Mouse (Mus musculus) layer of hippocampus, adult 8-10 months (tissue): ENCODE results near the gene Ugt1a7c. TPM values are rescaled to one million over a fixed set of nuclear protein-coding genes. Genes with fewer than 3 reads are reported as not detected.
"Not testable (repeated sequence)": the region's sequence is repeated elsewhere in the genome, so short reads cannot be mapped to it uniquely, and the experiment has no call there.

Source experiments
- DNase-seq, 2 experiments: peaks; one replicate each; pipeline ENCODE4 v3.0.0; 2022; ENCODE audit warnings: low spot score in 2 of 2
- total RNA-seq, 4 experiments: library from RNA; stranded (reverse); gene quantifications; 2 replicates each; pipeline ENCODE4 v1.2.4; 2022

Gene Ugt1a7c
- total RNA-seq, 4 experiments from 2014 or later = 0.37 to 3.8 (median 2.2) TPM

DNA sequence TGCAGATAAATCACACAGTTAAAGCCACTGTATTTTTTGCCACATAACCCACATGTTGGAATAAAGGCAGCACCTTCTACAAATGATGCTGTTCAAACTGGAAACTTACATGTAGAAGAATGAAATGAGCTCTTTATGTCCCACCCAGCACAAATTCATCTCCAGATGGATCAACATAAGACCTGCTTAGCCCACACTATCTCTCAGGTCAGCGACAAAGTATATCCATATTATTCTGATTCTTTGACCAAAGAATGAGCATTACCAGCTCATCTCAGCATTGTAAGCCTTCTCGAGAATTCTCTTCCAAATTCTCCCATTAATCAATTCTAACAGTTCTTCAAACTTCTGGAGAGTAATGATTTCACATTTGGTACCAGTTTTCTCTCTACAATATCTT is 127.4 kb downstream of the Ugt1a7c start:
- DNase-seq = no peak

DNA sequence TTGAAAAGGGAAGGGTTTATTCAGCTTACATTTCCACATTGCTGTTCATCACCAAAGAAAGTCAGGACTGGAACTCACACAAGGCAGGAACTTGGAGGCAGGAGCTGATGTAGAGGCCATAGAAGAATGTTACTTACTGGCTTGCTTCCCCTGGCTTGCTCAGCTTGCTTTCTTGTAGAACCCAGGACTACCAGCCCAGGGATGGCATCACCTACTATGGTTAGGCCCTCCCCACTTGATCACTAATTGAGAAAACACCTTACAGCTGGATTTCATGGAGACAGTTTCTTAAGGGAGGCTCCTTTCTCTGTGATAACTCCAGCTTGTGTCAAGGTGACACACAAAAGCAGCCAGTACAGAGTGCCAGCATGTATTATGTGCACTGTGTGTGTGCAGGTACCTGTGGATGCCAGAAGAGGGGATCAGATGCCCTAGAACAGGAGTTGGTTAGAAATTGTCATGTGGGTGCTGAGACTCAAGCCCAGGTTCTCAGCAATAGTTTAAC is 128.2 kb downstream of the Ugt1a7c start:
- DNase-seq = not testable (repeated sequence)

DNA sequence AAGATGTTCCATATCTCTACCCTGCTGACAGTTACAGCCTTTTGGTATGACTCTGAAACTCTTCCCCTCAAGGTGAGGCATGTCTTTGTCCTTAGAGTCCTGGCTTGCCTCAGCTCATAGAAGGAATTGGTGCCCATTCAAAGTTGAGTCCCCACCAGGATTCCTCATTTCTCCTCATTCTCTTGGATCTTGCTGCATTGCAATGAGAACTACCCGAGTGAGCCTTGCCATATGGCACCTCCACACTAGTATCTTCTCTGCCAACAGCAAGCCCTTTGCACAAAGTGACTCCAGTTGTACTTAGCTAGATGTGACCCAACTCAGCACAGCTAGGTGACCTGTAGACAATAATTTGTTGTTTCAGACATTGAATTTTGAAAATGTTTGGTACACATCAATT is 128.7 kb downstream of the Ugt1a7c start:
- DNase-seq = no peak

DNA sequence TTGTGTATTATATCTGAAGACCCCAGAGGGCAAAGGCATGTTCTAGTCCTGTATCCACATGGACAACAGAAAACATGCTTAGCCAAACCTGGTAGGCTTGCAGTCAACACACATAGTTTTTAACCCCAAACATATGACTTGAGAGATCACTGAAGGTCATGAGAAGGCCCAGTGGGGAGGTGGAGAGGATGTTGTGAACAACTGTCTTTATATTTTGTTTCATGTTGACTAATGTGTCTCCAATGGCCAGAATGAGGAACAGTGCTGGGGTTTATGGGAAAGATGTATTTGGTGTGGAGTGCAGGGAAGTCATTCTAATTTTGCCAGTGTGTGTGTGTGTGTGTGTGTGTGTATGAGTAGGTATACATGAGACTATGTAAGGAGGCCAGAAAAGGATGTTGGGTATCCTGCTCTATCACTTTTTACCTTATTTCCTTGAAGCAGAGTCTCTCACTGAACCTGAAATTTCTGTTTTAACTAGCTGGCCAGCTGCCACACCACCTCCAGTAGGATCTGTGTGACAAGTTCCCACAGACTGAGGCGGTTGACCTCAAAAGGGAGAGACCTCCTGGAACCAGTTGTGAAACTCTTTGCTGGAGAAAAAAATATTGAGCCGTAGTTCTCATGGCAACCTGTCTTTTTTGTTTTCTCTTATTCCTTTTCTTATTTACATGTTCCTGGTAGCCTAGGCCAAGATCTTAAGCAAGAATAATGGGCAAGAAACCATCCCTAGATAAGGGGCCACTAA is 129.3 kb downstream of the Ugt1a7c start:
- no peak for DNase-seq

DNA sequence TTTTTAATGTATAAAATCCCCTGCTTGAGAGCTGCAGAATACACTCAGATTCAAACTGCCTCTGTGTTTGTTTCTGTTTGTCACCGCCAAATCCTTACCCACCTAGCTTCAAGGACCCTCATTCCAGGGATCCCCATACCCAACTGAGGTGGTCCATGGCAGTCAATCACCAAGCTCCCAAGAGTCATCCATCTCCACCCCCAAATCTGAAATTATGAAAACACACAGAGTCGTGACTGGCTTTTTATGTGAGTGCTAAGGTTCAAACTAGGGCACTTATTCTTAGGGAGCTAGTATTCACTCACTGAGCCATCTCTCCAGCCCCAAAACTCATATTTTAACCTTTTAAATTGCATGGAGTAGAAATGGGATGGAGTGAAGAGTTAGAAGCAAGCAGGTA is 130.4 kb downstream of the Ugt1a7c start:
- not testable (repeated sequence) for DNase-seq

DNA sequence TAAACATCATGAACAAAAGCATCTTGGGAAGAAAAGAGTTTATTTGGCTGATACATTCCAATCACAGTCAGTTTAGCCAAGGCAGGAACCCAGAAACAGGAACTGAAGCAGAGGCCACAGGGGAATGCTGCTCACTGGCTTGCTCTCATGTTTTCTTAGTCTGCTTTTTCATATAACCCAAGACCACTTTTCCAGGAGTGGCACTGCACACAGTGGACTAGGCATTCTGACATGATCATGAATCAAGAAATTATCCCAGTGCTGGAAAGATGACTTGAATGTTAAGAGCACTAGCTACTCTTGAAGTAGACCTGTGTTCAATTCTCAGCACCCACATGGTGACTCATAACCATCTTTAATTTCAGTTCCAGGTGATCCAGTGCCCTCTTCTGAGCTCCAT is 130.9 kb downstream of the Ugt1a7c start:
- no peak for DNase-seq

DNA sequence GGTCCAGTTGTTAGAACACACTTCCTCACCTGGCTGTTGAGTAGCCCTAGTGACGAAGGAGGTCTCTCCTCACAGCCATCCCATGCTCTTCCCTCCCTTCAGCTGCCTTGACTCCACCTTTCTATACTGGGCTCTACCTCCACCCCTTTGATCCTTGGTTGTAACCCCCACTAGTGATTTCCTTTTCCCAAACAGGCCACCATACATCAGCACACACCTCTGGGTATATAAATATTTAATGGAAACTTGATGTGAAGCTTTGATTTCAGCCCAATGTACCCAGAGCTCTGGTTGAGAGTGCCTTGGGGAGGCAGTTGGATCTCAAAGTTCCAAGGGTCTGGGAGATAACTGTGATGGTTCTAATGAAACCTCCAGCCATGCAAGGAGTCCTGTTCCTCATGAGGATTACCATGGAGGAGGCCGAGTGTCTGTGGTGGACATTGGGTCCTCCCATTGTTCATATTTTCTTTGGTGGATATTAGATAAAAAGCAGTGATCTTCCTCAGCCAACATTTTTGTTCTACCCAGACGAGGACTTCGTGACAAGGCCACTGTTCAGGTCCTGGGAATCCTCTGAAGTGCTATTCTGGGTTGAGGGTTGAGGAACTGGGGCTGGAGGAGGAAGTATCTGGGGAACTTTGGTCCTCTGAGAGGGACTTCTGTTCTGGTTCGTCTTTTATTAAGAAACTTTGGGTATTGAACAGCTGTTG is 132.0 kb downstream of the Ugt1a7c start, which contains the start of gene Mroh2a:
Gene Mroh2a (plus strand): TSS at position 317 of the 710 bp plus-strand sequence.
- DNase-seq = no peak

DNA sequence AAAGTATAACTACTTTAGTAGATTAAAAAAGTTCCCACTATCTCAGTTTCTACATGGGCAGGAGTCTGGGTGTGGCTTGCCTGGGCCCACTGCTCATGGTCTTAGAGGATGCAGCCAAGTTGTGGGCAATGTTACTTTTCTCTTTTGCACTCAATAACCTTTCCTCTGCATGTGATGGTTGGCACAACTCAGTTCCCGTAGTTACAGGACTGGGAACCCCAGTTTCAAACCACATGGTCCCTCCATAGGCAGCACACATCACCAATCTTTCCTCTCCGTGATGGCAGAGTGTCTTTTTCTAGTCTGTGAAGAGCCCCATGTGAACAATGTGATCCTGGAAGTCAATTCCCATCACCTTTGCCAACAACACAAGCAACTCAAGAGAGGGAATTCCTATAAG is 132.6 kb downstream of the Ugt1a7c start:
- DNase-seq = no peak

DNA sequence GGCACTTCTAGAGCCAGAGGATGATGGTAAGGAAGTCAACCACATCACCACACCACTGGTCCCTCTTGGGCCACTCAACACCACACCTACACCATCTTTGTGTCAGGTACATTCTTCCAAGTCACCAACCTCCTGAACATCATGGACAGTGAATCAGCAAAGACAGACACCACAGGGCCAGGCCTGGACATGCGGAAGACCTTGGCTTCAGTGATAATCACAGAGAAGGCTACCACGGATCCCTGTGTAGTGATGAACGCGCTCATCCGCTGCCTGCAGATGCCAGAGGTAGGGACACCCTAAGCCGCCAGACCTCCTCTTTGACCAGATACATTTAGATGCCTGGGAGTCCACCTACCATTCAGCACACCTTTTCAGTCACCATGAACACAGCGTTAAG is 133.3 kb downstream of the Ugt1a7c start:
- no peak for DNase-seq

DNA sequence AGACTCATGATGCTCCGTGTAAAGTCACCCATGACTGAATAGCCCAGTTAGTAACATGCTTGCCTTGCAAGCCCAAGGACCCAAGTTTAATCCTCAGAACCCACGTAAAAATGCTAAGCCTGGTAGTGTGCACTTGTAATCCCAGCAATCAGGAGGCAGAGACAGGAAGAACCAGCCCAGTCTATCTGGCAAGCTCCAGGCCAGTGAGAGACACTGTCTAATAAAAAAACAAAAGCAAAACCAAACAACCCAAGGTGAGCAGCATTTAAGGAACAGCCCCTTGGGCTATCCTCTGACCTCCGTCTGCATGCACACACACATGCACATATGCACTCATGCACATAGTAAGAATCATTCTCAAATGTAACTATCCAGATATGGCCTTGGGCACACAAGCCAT is 134.7 kb downstream of the Ugt1a7c start:
- DNase-seq = no peak

DNA sequence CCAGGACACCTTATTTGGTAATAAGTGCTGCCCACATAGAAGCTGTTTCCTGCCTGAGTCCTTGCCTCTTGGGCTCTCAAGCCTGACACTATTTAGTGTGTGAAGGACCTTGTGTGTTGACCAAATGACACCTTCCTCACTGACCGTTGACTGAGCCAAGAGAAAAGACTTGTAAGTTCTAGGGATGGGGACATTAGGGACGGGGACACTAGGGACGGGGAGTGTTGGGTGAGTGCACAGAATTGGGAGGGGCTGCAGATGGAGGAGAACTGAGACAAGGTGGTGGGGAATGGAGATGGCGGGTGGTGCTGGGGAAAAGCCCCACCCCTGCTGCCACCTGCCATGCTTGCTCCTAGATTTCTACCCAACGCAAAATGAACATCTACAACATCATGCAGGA is 135.1 kb downstream of the Ugt1a7c start:
- no peak for DNase-seq

DNA sequence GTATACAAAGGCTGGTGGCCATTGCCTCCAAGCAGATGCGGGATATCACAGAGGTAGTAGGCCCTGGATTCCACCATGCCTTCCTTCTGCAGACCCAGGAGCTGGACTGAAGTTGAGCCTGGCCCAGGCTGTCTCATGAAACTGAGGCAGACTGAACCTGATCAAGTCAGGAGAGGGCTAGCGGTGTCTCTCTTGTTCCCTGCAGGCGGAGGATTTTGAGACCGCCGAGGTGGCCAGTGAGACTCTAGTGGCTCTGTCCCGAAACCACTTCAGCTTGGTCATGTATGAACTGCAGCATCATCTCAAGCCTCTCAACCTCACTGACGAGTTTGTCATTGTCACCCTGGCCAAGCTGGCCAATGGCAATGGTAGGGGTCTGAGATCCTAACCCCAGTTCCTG is 135.6 kb downstream of the Ugt1a7c start:
- DNase-seq = no peak

DNA sequence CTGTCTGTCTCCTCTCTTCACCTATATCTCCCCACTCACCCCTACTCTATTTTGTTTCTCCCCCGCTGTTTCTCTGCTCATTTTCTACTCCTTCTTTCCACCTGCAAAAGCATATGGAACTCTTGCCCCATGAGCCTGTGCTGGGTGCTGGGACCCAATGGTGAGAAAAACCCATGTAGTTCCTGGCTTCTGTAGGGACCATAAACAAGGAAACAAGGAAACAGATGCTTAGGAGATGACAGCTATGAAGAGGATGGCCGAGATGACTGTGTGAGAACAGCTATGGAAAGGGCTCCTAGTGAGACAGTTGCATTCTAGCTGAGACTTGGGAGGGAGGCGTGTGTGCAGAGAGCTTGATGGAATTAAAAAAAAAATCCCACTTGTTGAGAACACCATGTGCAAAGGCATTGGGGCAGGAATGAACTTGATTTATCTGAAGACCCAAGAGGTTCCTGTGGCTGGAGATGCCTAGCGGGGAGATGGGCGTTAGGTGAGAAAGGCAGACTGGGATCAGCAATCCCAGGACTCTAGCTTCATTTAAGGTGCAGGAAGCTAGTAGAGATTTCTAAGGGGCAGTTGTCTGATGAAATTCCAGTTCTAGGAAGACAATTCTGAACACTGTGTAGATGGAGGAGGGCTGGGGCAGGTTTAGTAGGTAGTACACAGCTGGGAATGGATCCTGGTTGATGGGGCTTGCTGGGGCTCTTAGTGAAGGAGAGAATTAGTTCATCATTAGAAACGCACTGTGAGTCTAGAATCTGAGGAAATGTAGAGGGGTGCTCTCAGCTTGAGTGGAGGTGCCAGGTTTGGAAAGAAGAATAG is 136.3 kb downstream of the Ugt1a7c start:
- no peak for DNase-seq

DNA sequence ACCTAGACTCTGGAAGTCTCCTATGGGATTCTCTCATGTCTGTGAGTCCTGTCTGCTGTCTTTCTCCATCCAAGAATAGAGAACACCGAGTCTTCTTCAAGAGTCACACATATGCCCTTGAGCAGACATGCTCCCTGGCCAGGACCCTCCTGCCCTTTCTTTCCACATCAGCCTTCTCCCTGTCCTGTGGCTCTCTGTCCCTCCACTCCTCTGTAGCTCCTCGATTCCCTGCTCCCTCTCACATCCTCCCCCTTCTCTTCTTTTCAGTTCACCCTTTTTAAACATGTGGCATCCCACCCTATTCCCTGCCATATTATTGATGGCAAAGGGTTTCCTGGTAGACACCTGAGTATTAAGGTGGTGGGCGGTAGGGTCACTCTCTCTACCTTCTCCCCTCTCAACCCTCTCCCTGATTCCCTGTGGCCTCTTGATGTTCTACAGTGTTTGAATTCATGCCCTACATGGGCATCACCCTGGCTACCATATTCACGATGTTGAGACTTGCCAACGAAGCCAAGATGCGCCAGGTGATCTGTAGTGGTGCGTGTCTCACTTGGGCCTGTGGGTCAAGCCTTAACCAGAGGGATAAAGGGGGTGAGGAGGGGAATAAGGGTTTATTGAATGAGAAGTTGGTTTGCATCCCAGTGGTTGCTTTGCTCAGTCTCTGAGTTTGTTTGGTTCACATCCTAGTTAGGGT is 137.1 kb downstream of the Ugt1a7c start:
- DNase-seq = no peak

DNA sequence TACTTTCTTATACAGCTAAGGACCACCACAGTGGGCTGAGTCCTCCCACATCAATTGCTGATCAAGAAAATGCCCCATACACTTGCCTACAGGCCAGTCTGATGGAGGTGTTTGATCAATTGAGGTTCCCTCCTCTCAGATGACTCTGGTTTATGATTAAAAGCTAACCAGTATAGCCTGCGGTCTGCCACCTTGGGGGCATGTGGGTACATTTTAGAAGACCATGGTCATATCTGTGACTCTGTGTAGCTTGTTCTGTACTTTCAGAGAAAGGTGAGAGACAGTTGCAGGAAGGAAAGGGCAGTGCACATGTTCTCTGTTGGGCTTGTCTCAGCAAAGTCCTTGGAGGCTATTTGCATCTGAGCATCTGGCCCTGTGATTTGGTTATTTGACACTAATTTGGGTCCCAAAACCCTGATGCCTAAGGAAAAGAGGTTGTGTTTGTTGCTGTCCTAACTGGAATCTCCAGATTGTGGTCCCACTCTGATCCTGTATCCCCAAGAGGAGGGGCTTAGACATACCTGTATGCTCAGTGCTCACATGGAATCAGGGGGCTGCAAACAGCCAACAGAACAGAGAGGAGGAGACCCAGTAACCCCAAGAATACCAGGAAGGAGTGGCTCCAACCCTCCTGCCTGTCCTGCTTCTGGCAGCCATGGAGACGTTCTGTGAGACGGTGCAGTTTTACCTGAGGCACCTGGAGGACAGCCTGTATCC is 138.0 kb downstream of the Ugt1a7c start:
- DNase-seq = no peak

DNA sequence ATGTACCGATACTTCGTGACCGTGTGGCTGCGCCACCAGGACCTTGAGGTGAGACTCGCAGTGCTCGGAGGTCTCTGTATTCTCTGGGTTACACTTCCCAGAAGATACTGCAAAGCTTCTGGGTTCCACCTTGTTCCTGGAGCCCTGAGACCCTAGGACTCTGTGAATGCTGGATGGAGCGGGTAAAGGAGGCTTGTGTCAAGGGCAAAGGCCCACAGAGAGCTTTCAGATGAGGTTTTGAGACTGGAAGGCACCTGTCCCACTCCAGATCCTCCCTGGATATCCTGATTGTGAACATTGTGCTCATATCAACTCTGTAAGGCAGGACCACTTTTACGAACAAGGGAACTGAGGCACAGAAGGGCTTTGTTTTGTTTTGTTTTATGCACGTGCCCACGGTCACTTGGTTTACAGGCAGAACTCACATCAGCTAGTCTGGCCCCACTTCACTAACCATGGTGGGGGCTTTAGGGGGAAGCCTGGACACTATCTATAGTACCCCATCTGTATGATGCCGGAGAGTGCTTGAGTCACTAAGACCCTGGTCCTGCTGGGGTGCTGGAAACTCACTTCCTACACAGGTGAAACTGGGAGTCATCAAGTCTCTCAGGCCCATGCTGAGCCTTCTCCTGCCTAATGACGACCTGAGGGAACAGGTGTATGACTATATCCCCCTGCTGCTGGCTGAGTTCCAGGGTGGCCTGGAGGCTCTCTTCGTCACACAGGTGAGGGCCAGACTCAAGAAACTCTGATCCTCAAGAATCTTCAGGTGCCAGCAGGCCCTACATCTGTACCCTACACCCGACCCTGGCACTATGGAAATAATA is 138.8 kb downstream of the Ugt1a7c start:
- DNase-seq = no peak

DNA sequence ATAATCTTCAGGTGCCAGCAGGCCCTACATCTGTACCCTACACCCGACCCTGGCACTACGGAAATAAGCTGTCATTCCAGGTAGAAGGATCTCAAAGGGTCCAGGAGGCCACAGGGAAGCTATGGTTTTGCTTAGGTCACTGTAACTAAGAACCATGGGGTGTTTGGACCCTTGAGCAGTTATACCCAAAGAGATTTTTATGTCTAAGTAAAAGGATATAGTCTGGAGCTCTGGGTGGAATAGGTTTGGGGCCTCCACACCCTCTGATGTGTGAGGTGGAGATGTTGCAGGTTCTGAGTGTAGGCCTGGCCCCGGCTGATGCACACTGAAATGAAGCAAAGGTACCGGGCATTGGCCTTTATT is 139.4 kb downstream of the Ugt1a7c start:
- DNase-seq = no peak

DNA sequence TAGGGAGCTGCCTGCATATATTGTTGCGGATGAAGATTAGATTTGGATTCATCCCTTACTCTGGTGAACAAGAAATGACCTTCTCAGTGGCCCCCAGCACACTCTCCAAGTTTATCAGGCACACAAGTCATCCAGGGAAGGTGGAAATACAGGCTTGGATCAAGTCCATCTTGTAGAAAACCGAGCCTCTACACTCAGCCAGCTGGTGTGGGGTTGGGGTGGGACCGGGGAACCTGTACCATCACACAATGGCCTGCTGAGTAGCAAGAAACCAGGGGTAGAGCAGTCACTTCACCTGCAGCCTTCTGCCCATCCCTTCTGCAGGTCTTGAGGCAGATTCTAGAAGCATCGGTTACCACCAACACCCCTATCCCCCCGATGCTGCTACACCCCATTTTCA is 139.8 kb downstream of the Ugt1a7c start:
- no peak for DNase-seq

DNA sequence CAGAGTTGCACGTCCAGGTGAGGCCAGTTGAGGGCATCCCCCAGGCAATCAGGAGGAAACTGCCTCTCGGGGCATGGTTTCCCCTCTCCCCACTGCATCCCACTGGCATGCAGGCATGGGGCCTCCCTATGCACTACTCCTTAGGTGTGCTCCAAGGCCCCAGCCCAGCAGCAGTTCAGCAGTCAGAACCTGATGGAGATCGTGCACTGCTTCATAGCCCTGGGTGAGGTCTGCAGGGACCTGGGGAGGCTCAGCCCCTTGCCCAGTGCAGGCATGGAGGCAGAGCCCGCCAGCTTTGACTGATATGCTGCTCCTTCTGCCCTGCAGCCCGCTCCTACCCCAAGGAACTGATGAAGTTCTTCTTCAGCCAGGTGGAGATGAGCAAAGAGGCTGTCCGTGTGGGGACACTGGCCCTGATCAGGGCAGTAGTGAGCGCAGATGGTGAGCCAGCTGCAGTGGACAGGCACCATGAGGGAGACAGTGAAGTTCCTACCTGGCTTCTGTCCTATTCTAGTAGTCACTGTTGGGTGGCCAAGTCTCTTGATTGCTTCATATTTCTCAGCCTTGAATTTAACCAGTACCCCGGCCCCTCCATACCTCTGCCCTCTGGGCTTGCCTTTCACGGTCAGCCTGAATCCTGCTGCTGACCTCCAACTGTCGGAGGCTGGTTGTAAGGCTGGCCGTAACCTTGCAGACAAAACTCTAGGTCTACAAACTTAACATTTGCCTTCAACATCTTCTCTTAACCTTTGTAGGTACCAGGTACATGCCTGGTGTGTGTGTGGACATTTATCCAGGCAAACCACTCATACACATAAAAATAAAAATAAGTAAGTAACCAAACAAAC is 140.4 kb downstream of the Ugt1a7c start:
- no peak for DNase-seq
